Mouse (Mus musculus) CH12.LX (cell line): ENCODE measurements around the gene Tmem259.

Experiments
- CTCF ChIP-seq, 2 experiments: IDR thresholded peaks in 1 of 2; conservative IDR thresholded peaks in 1 of 2; 2 replicates each; pipeline ENCODE4 v1.5.1; 2011 to 2012; ENCODE audit warnings: low read depth in 2 of 2, low read length in 2 of 2, improper control_type of control experiment in 1 of 2, inconsistent platforms in 1 of 2, mild to moderate bottlenecking in 1 of 2, moderate library complexity in 1 of 2
- EP300 ChIP-seq: IDR thresholded peaks from 2 replicates; pipeline ENCODE4 v1.6.1; 2011; ENCODE audit warnings: low read length, improper control_type of control experiment
- KAT2A ChIP-seq: IDR thresholded peaks from 2 replicates; pipeline ENCODE4 v1.6.1; 2012; ENCODE audit warnings: low read length, improper control_type of control experiment, inconsistent platforms; ENCODE audit not compliant: insufficient replicate concordance
- MAX ChIP-seq: IDR thresholded peaks from 2 replicates; pipeline ENCODE4 v1.6.1; 2011; ENCODE audit warnings: low read length, improper control_type of control experiment
- MXI1 ChIP-seq: IDR thresholded peaks from 2 replicates; pipeline ENCODE4 v1.6.1; 2011; ENCODE audit warnings: mild to moderate bottlenecking, low read depth, low read length, improper control_type of control experiment
- NRF1 ChIP-seq: IDR thresholded peaks from 2 replicates; pipeline ENCODE4 v1.6.1; 2014; ENCODE audit warnings: low read depth, mild to moderate bottlenecking, inconsistent platforms, low read length, improper control_type of control experiment, moderate library complexity
- PAX5 ChIP-seq: IDR thresholded peaks from 2 replicates; pipeline ENCODE4 v1.6.1; 2012; ENCODE audit warnings: low read length, inconsistent platforms, mixed read lengths
- POLR2A ChIP-seq: IDR thresholded peaks from 2 replicates; pipeline ENCODE4 v1.6.1; 2011; ENCODE audit warnings: low read depth, mild to moderate bottlenecking, improper control_type of control experiment, low read length
- SMC3 ChIP-seq: IDR thresholded peaks from 2 replicates; pipeline ENCODE4 v1.6.1; 2011; ENCODE audit warnings: low read depth, low read length, improper control_type of control experiment
- ZMIZ1 ChIP-seq: IDR thresholded peaks from 2 replicates; pipeline ENCODE4 v1.6.1; 2012; ENCODE audit warnings: low read depth, mild to moderate bottlenecking, inconsistent platforms, low read length, improper control_type of control experiment
- ZNF384 ChIP-seq: IDR thresholded peaks from 2 replicates; pipeline ENCODE4 v1.6.1; 2012; ENCODE audit warnings: low read depth, low read length, improper control_type of control experiment, inconsistent platforms

DNA sequence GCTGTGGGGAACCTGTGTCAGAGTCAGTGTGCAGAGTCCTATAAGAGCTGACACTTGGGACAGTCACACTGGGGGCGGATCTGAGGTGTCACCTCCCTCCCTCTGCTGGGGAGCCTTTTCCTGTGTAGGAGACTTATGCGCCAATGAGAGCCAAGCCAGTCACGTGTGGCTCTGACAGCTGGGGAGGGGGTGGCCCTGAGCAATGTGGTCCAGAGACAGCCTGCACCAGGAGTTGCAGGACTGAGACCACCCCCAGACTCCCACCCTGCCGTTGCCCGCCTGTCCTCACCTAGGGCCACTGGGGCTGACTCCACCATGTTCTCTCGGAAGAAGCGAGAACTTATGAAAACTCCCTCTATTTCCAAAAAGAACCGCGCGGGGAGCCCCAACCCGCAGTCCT, 32.4 kb upstream of the Tmem259 start, which contains the start of gene Arhgap45:
- TF ChIP-seq CTCF (conservative IDR thresholded peaks at IDR 0.05 in 1 of 2, IDR thresholded peaks at IDR 0.05 in 1 of 2; ENCODE audit: low read depth in 2 of 2, low read length in 2 of 2) (no peak), EP300 (no peak), MXI1 (peak; percentile 95), MAX (peak; percentile 95), NRF1 (no peak), KAT2A (no peak), PAX5 (no peak), ZMIZ1 (no peak), POLR2A (peak; percentile 56; the same call in 1 of the 2 replicates), ZNF384 (no peak), SMC3 (no peak)
